Mouse (Mus musculus): ENCODE data around the gene Rpn2. TPM values are rescaled to one million over a fixed set of nuclear protein-coding genes. Genes with fewer than 3 reads are reported as not detected.

Gene Rpn2
- total RNA-seq, 1 experiment = 422 TPM

GRCm38 (mm10) chr2:157259720-157260119, 19.1 kb upstream of the Rpn2 start:
- no peak overlapping the region for H3K9ac ChIP-seq (ENCODE audit: insufficient read depth, low read depth, low read length, poor library complexity, severe bottlenecking)
- H3K4me3 ChIP-seq (ENCODE audit: insufficient read depth in 1 of 2, low read depth in 1 of 2, low read length in 2 of 2, poor library complexity in 1 of 2, severe bottlenecking in 1 of 2) = no peak overlapping the region
- DNase-seq (ENCODE audit: low read depth, low spot score) = peak; percentile 72
- no peak overlapping the region for H3K27ac ChIP-seq (ENCODE audit: insufficient read depth, low read depth, low read length, poor library complexity, severe bottlenecking)
- in situ Hi-C loops (cut with MboI; ENCODE audit: low sequenced_read_pairs in 2 of 2, unreplicated experiment in 2 of 2) = no loop called here
- TF ChIP-seq ZC3H11A (IDR thresholded peaks at IDR 0.05; ENCODE audit: borderline replicate concordance, low read depth, low read length) (peak; percentile 70; the same call in 1 of the 2 replicates), HCFC1 (IDR thresholded peaks at IDR 0.05; ENCODE audit: borderline replicate concordance, insufficient read depth, low read length) (no peak)
- peaks cover 0 to 4% of the 10 kb centered on the region in 2 experiments; a peak in 1 of 4 replicates for H3K4me1 ChIP-seq (ENCODE audit: control insufficient read depth in 2 of 2, insufficient read depth in 2 of 2, low read length in 2 of 2, poor library complexity in 1 of 2)
- H3K9me3 ChIP-seq (ENCODE audit: control insufficient read depth, insufficient read depth, low read depth, low read length) = no peaks in the 10 kb centered on the region
- H3K36me3 ChIP-seq (ENCODE audit: control insufficient read depth, insufficient read depth, low read length, poor library complexity, severe bottlenecking) = no peaks in the 10 kb centered on the region

DNA sequence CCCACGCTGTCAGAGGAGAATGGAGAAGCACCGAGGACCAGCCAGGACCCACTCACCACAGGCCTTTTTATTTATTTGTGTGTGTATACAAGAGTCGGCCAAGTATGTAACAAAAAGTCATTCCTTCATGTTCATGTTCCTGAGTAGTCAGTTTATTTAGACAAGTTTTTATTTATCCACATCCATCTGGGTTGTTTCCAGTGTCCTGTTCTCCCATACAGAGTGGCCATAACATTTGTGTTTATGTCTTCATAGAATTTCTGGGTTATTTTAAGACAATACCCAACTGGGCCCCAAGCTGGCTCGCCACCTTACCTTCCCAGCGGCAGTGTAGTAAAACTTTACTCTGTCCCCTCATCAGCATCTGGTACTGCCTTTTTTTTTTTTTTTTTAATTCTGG, 16.9 kb upstream of the Rpn2 start:
- no peak overlapping the region for H3K9ac ChIP-seq (ENCODE audit: insufficient read depth, low read depth, low read length, poor library complexity, severe bottlenecking)
- H3K36me3 ChIP-seq (ENCODE audit: control insufficient read depth, insufficient read depth, low read length, poor library complexity, severe bottlenecking) = no peaks in the 10 kb centered on the region
- no peak for DNase-seq (ENCODE audit: low read depth, low spot score)
- in situ Hi-C loops (cut with MboI; ENCODE audit: low sequenced_read_pairs in 2 of 2, unreplicated experiment in 2 of 2) = no loop called here
- no peak for TF ChIP-seq ZNF384 (IDR thresholded peaks at IDR 0.05; ENCODE audit: low read depth, low read length)
- no peak for TF ChIP-seq CHD2 (IDR thresholded peaks at IDR 0.05; ENCODE audit: low read depth, low read length)
- TF ChIP-seq MAFK (IDR thresholded peaks at IDR 0.05; ENCODE audit: insufficient read depth, low read depth, low read length) = no peak
- no peak for TF ChIP-seq ZC3H11A (IDR thresholded peaks at IDR 0.05; ENCODE audit: borderline replicate concordance, low read depth, low read length)
- no peak for TF ChIP-seq HCFC1 (IDR thresholded peaks at IDR 0.05; ENCODE audit: borderline replicate concordance, insufficient read depth, low read length)
- H3K27ac ChIP-seq (ENCODE audit: insufficient read depth, low read depth, low read length, poor library complexity, severe bottlenecking) = no peak overlapping the region
- peaks cover 0 to 2% of the 10 kb centered on the region in 2 experiments; a peak in 1 of 4 replicates for H3K4me1 ChIP-seq (ENCODE audit: control insufficient read depth in 2 of 2, insufficient read depth in 2 of 2, low read length in 2 of 2, poor library complexity in 1 of 2)
- no peaks in the 10 kb centered on the region for H3K9me3 ChIP-seq (ENCODE audit: control insufficient read depth, insufficient read depth, low read depth, low read length)
- H3K4me3 ChIP-seq (ENCODE audit: insufficient read depth in 1 of 2, low read depth in 1 of 2, low read length in 2 of 2, poor library complexity in 1 of 2, severe bottlenecking in 1 of 2) = no peak overlapping the region

DNA sequence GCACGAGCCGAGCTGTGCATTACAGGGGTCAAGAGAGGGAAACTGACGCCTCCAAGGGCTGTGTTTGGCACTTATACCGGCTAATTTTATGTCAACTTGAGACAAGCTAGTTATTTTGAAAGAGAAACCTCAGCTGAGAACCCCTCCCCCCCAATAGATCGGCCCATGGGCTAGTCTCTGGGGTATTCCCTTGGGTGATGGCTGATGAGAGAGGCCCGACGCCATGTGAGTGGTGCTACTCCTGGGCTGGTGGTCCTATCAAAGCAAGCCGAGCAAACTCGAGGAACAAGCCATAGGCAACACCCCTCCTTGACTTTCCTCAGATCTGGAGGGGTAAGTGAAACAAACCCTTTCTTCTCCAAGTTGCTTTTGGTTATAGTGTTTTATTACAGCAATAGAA, 16.3 kb upstream of the Rpn2 start:
- Histone ChIP-seq H3K36me3 (ENCODE audit: control insufficient read depth, insufficient read depth, low read length, poor library complexity, severe bottlenecking) (no peaks in the 10 kb centered on the region), H3K4me1 (ENCODE audit: control insufficient read depth in 2 of 2, insufficient read depth in 2 of 2, low read length in 2 of 2, poor library complexity in 1 of 2) (peaks cover 0 to 2% of the 10 kb centered on the region in 2 experiments; a peak in 1 of 4 replicates), H3K9ac (ENCODE audit: insufficient read depth, low read depth, low read length, poor library complexity, severe bottlenecking) (no peak overlapping the region), H3K4me3 (ENCODE audit: insufficient read depth in 1 of 2, low read depth in 1 of 2, low read length in 2 of 2, poor library complexity in 1 of 2, severe bottlenecking in 1 of 2) (no peak overlapping the region), H3K9me3 (ENCODE audit: control insufficient read depth, insufficient read depth, low read depth, low read length) (no peaks in the 10 kb centered on the region), H3K27ac (ENCODE audit: insufficient read depth, low read depth, low read length, poor library complexity, severe bottlenecking) (no peak overlapping the region)
- in situ Hi-C loops (cut with MboI; ENCODE audit: low sequenced_read_pairs in 2 of 2, unreplicated experiment in 2 of 2) = no loop called here
- no peak for DNase-seq (ENCODE audit: low read depth, low spot score)
- no peak for TF ChIP-seq CHD2 (IDR thresholded peaks at IDR 0.05; ENCODE audit: low read depth, low read length)
- TF ChIP-seq MAFK (IDR thresholded peaks at IDR 0.05; ENCODE audit: insufficient read depth, low read depth, low read length) = no peak
- TF ChIP-seq ZC3H11A (IDR thresholded peaks at IDR 0.05; ENCODE audit: borderline replicate concordance, low read depth, low read length) = no peak
- TF ChIP-seq ZNF384 (IDR thresholded peaks at IDR 0.05; ENCODE audit: low read depth, low read length) = no peak
- TF ChIP-seq HCFC1 (IDR thresholded peaks at IDR 0.05; ENCODE audit: borderline replicate concordance, insufficient read depth, low read length) = no peak

GRCm38 (mm10) chr2:157263101-157263500, 15.7 kb upstream of the Rpn2 start:
- DNase-seq (ENCODE audit: low read depth, low spot score) = no peak
- no peak for TF ChIP-seq ZNF384 (IDR thresholded peaks at IDR 0.05; ENCODE audit: low read depth, low read length)
- TF ChIP-seq HCFC1 (IDR thresholded peaks at IDR 0.05; ENCODE audit: borderline replicate concordance, insufficient read depth, low read length) = no peak
- TF ChIP-seq ZC3H11A (IDR thresholded peaks at IDR 0.05; ENCODE audit: borderline replicate concordance, low read depth, low read length) = no peak
- TF ChIP-seq CHD2 (IDR thresholded peaks at IDR 0.05; ENCODE audit: low read depth, low read length) = no peak
- TF ChIP-seq MAFK (IDR thresholded peaks at IDR 0.05; ENCODE audit: insufficient read depth, low read depth, low read length) = no peak
- Histone ChIP-seq H3K36me3 (ENCODE audit: control insufficient read depth, insufficient read depth, low read length, poor library complexity, severe bottlenecking) (no peaks in the 10 kb centered on the region), H3K4me3 (ENCODE audit: insufficient read depth in 1 of 2, low read depth in 1 of 2, low read length in 2 of 2, poor library complexity in 1 of 2, severe bottlenecking in 1 of 2) (no peak overlapping the region), H3K27ac (ENCODE audit: insufficient read depth, low read depth, low read length, poor library complexity, severe bottlenecking) (no peak overlapping the region), H3K4me1 (ENCODE audit: control insufficient read depth in 2 of 2, insufficient read depth in 2 of 2, low read length in 2 of 2, poor library complexity in 1 of 2) (peaks cover 0 to 2% of the 10 kb centered on the region in 2 experiments; a peak in 1 of 4 replicates), H3K9me3 (ENCODE audit: control insufficient read depth, insufficient read depth, low read depth, low read length) (no peaks in the 10 kb centered on the region), H3K9ac (ENCODE audit: insufficient read depth, low read depth, low read length, poor library complexity, severe bottlenecking) (no peak overlapping the region)
- in situ Hi-C loops (cut with MboI; ENCODE audit: low sequenced_read_pairs in 2 of 2, unreplicated experiment in 2 of 2) = no loop called here

GRCm38 (mm10) chr2:157263832-157264231, 15.0 kb upstream of the Rpn2 start:
- H3K4me3 ChIP-seq (ENCODE audit: insufficient read depth in 1 of 2, low read depth in 1 of 2, low read length in 2 of 2, poor library complexity in 1 of 2, severe bottlenecking in 1 of 2) = no peak overlapping the region
- H3K27ac ChIP-seq (ENCODE audit: insufficient read depth, low read depth, low read length, poor library complexity, severe bottlenecking) = no peak overlapping the region
- DNase-seq (ENCODE audit: low read depth, low spot score) = no peak
- H3K9me3 ChIP-seq (ENCODE audit: control insufficient read depth, insufficient read depth, low read depth, low read length) = no peaks in the 10 kb centered on the region
- peaks cover 0 to 2% of the 10 kb centered on the region in 2 experiments; a peak in 1 of 4 replicates for H3K4me1 ChIP-seq (ENCODE audit: control insufficient read depth in 2 of 2, insufficient read depth in 2 of 2, low read length in 2 of 2, poor library complexity in 1 of 2)
- no peaks in the 10 kb centered on the region for H3K36me3 ChIP-seq (ENCODE audit: control insufficient read depth, insufficient read depth, low read length, poor library complexity, severe bottlenecking)
- in situ Hi-C loops (cut with MboI; ENCODE audit: low sequenced_read_pairs in 2 of 2, unreplicated experiment in 2 of 2) = no loop called here
- H3K9ac ChIP-seq (ENCODE audit: insufficient read depth, low read depth, low read length, poor library complexity, severe bottlenecking) = no peak overlapping the region
- TF ChIP-seq HCFC1 (IDR thresholded peaks at IDR 0.05; ENCODE audit: borderline replicate concordance, insufficient read depth, low read length) = no peak
- TF ChIP-seq ZC3H11A (IDR thresholded peaks at IDR 0.05; ENCODE audit: borderline replicate concordance, low read depth, low read length) = no peak
- TF ChIP-seq MAFK (IDR thresholded peaks at IDR 0.05; ENCODE audit: insufficient read depth, low read depth, low read length) = no peak
- no peak for TF ChIP-seq CHD2 (IDR thresholded peaks at IDR 0.05; ENCODE audit: low read depth, low read length)
- TF ChIP-seq ZNF384 (IDR thresholded peaks at IDR 0.05; ENCODE audit: low read depth, low read length) = no peak
